Mouse (Mus musculus) kidney, embryonic 14.5 days (tissue): ENCODE measurements around the gene Asic3. TPM values are rescaled to one million over a fixed set of nuclear protein-coding genes. Genes with fewer than 3 reads are reported as not detected.
A peak's percentile ranks its signal among the peaks of the same experiment; 100 is the strongest.

Source experiments
- ATAC-seq: fragments of 200-750 bp; cut with Nextera tagmentation; 2 replicates; pipeline ENCODE4 v1.8.0; 2017; ENCODE audit warnings: moderate number of reproducible peaks, mild to moderate bottlenecking, moderate TSS enrichment, moderate library complexity; ENCODE audit not compliant: low FRiP score, low TSS enrichment
- H3K27ac ChIP-seq: fragments of 300-500 bp; sonication (generic); 2 replicates; pipeline ENCODE4 v1.5.1; 2014; ENCODE audit warnings: low read depth, mild to moderate bottlenecking, low read length, moderate library complexity, mixed read lengths
- H3K27me3 ChIP-seq: fragments of 300-500 bp; sonication (generic); 2 replicates; pipeline ENCODE4 v1.6.1; 2014; ENCODE audit warnings: mild to moderate bottlenecking, low read length; ENCODE audit not compliant: control insufficient read depth, insufficient read depth
- H3K36me3 ChIP-seq: fragments of 300-500 bp; sonication (generic); 2 replicates; pipeline ENCODE4 v1.6.1; 2014; ENCODE audit warnings: low read length, mixed read lengths; ENCODE audit not compliant: control insufficient read depth, insufficient read depth
- H3K4me1 ChIP-seq: fragments of 300-500 bp; sonication (generic); 2 replicates; pipeline ENCODE4 v1.6.1; 2014; ENCODE audit warnings: low read length, mixed read lengths; ENCODE audit not compliant: control insufficient read depth, insufficient read depth
- H3K4me2 ChIP-seq: fragments of 300-500 bp; sonication (generic); replicated peaks from 2 replicates; pipeline ENCODE4 v1.6.1; 2014; ENCODE audit warnings: low read depth, mild to moderate bottlenecking, low read length
- H3K4me3 ChIP-seq: fragments of 300-500 bp; sonication (generic); 2 replicates; pipeline ENCODE4 v1.5.1; 2014; ENCODE audit warnings: mild to moderate bottlenecking, low read length
- H3K9ac ChIP-seq: fragments of 300-500 bp; sonication (generic); 2 replicates; pipeline ENCODE4 v1.6.1; 2014; ENCODE audit warnings: low read depth, mild to moderate bottlenecking, low read length, moderate library complexity
- H3K9me3 ChIP-seq: fragments of 300-500 bp; sonication (generic); 2 replicates; pipeline ENCODE4 v1.6.1; 2016; ENCODE audit warnings: low read length; ENCODE audit not compliant: control insufficient read depth
- WGBS: fragments of 180-500 bp; shearing (Covaris S2); extraction: QIAGEN DNeasy Blood & Tissue Kit; methylation state at CpG from one replicate; pipeline ENCODE4 v1.1.7; 2014; 5-methylcytosine and 5-hydroxymethylcytosine counted together
- polyA plus RNA-seq: library from polyadenylated mRNA; unstranded; fragments of >200 nt; fragmentation: Nextera tagmentation; extraction: Ambion mirVana; gene quantifications from 2 replicates; pipeline ENCODE4 v1.2.1, GENCODE M21; 2014

Gene Asic3
- polyA plus RNA-seq, 1 experiment from 2014 or later, result 0.60 TPM

- Histone ChIP-seq H3K36me3 (peaks cover 21% of the 10 kb centered on the region), H3K9ac (peak overlapping the region; percentile 66), H3K27ac (peak overlapping the region; percentile 87), H3K4me2 (peak overlapping the region; percentile 86), H3K9me3 (no peaks in the 10 kb centered on the region), H3K4me1 (peaks cover 31% of the 10 kb centered on the region), H3K4me3 (peak overlapping the region; percentile 63), H3K27me3 (no peaks in the 10 kb centered on the region)
- ATAC-seq, result peak; percentile 6
- 13% methylated on average over 21 of the region's 21 CpGs for WGBS
Observed at GRCm38 (mm10) chr5:24424004-24424781, 11.0 kb downstream of the Asic3 start.

DNA sequence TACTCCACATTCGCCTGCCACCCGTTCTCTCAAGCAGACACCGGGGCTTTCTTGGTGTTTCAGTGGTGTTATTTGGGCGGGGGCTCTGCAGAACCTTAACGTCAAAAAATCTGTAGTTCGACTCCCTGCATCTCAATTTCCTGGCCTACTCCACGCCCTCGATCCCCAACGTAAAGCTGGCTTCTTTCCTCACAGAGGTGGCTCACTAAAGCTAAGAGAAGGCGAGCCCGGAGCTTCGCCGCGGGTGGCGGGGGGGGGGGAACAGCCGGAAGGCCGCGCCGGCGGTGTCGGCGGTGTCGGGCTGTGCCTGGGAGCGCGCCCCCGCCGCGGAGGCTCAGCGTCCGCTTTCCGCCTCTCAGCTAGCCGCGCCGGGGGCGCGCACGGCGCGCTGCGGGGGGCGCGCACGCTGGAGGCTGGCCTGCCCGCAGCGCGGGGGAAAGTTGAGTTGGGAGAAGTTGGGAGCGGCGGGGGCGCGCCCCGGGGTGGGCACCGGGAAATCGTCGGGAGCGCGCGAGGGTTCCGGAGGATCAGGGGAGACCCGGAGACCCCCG is 11.7 kb downstream of the Asic3 start:
- WGBS, result 1% methylated on average over 48 of the region's 60 CpGs
- Histone ChIP-seq H3K27me3 (no peaks in the 10 kb centered on the region), H3K9me3 (no peaks in the 10 kb centered on the region), H3K27ac (peak overlapping the region; percentile 87; the same call in 1 of the 2 replicates), H3K36me3 (peaks cover 20% of the 10 kb centered on the region), H3K4me1 (peaks cover 31% of the 10 kb centered on the region), H3K9ac (peak overlapping the region; percentile 66), H3K4me2 (peak overlapping the region; percentile 86), H3K4me3 (peak overlapping the region; percentile 63)
- peak; percentile 28 for ATAC-seq

GRCm38 (mm10) chr5:24425421-24426036 is 12.3 kb downstream of the Asic3 start:
- H3K9ac ChIP-seq, result peak overlapping the region; percentile 66
- 0% methylated on average over 25 of the region's 30 CpGs for WGBS

GRCm38 (mm10) chr5:24426037-24426432 is 12.8 kb downstream of the Asic3 start:
- Histone ChIP-seq H3K9ac (peak overlapping the region; percentile 66; the same call in 1 of the 2 replicates), H3K4me3 (peak overlapping the region; percentile 63), H3K36me3 (peaks cover 21% of the 10 kb centered on the region), H3K9me3 (no peaks in the 10 kb centered on the region), H3K4me1 (peaks cover 31% of the 10 kb centered on the region), H3K27ac (no peak overlapping the region), H3K4me2 (peak overlapping the region; percentile 86), H3K27me3 (no peaks in the 10 kb centered on the region)
- no peak for ATAC-seq
- 3% methylated on average over 10 of the region's 10 CpGs for WGBS

More at GRCm38 (mm10) chr5:24425421-24426036, 12.3 kb downstream of the Asic3 start:
- Histone ChIP-seq H3K36me3 (peaks cover 21% of the 10 kb centered on the region), H3K4me1 (peaks cover 31% of the 10 kb centered on the region), H3K27ac (peak overlapping the region; percentile 32; the same call in 1 of the 2 replicates), H3K27me3 (no peaks in the 10 kb centered on the region), H3K4me2 (peak overlapping the region; percentile 86), H3K9me3 (no peaks in the 10 kb centered on the region), H3K4me3 (peak overlapping the region; percentile 63)
- no peak; the same call in 1 of the 2 replicates for ATAC-seq

- H3K9me3 ChIP-seq, result no peaks in the 10 kb centered on the region
- ATAC-seq, result no peak
- H3K4me2 ChIP-seq, result peak overlapping the region; percentile 86
- 9% methylated on average over 9 of the region's 9 CpGs for WGBS
- H3K4me1 ChIP-seq, result peaks cover 31% of the 10 kb centered on the region
- no peak overlapping the region for H3K27ac ChIP-seq
- no peaks in the 10 kb centered on the region for H3K27me3 ChIP-seq
- peaks cover 25% of the 10 kb centered on the region for H3K36me3 ChIP-seq
- H3K4me3 ChIP-seq, result peak overlapping the region; percentile 63
- peak overlapping the region; percentile 66; the same call in 1 of the 2 replicates for H3K9ac ChIP-seq
Observed at GRCm38 (mm10) chr5:24426556-24427284, 13.5 kb downstream of the Asic3 start.

GRCm38 (mm10) chr5:24427285-24427633 is 14.1 kb downstream of the Asic3 start:
- Histone ChIP-seq H3K9ac (peak overlapping the region; percentile 9; the same call in 1 of the 2 replicates), H3K4me3 (peak overlapping the region; percentile 63; the same call in 1 of the 2 replicates), H3K4me2 (peak overlapping the region; percentile 86), H3K36me3 (peaks cover 30% of the 10 kb centered on the region), H3K4me1 (peaks cover 31% of the 10 kb centered on the region), H3K27ac (peak overlapping the region; percentile 49; the same call in 1 of the 2 replicates), H3K27me3 (no peaks in the 10 kb centered on the region), H3K9me3 (no peaks in the 10 kb centered on the region)
- WGBS, result 20% methylated on average over 12 of the region's 12 CpGs
- no peak for ATAC-seq

- Histone ChIP-seq H3K27ac (peak overlapping the region; percentile 38; the same call in 1 of the 2 replicates), H3K4me3 (peak overlapping the region; percentile 22; the same call in 1 of the 2 replicates), H3K9me3 (no peaks in the 10 kb centered on the region), H3K27me3 (no peaks in the 10 kb centered on the region), H3K4me1 (peaks cover 25% of the 10 kb centered on the region), H3K4me2 (peak overlapping the region; percentile 34), H3K9ac (peak overlapping the region; percentile 38), H3K36me3 (peaks cover 37% of the 10 kb centered on the region)
- 0 out of 2 replicates have a peak, but pooled peaks have one; percentile 2 for ATAC-seq
- WGBS, result 7% methylated on average over 15 of the region's 15 CpGs
Observed at GRCm38 (mm10) chr5:24427981-24428402, 14.8 kb downstream of the Asic3 start.

DNA sequence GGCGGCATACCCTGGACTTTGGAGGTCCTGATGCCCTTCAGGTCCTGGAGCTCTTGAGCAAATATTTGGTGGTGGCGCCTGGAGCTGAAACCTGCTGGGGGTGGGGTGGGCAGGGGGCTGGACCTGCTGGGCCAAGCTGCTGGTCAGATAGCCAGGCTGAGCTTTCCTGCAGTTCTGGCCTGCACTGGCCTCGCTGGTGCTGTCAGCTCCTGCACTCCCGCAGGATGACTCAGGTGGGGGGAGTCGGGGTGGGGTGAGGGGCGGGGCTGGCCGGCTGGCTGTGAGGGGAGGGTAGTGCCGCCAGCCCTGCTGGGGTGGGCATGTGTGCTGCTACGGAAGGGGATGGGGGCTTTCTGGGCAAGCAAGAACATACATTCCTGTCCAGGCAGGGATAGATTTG is 15.4 kb downstream of the Asic3 start:
- Histone ChIP-seq H3K36me3 (peaks cover 43% of the 10 kb centered on the region), H3K27me3 (no peaks in the 10 kb centered on the region), H3K4me3 (peak overlapping the region; percentile 22; the same call in 1 of the 2 replicates), H3K9ac (peak overlapping the region; percentile 38), H3K27ac (peak overlapping the region; percentile 38; the same call in 1 of the 2 replicates), H3K4me2 (peak overlapping the region; percentile 34), H3K9me3 (no peaks in the 10 kb centered on the region), H3K4me1 (peaks cover 25% of the 10 kb centered on the region)
- 22% methylated on average over 9 of the region's 9 CpGs for WGBS
- no peak for ATAC-seq
